Mouse (Mus musculus) neural tube, embryonic 11.5 days (tissue): ENCODE measurements around the gene Dcp1b. TPM values are rescaled to one million over a fixed set of nuclear protein-coding genes. Genes with fewer than 3 reads are reported as not detected.
"Not testable (repeated sequence)": the region's sequence is repeated elsewhere in the genome, so short reads cannot be mapped to it uniquely, and the experiment has no call there.

ENCODE experiments used
- ATAC-seq: fragments of 200-750 bp; cut with Nextera tagmentation; 2 replicates; pipeline ENCODE4 v1.8.0; 2017; ENCODE audit warnings: moderate number of reproducible peaks, mild to moderate bottlenecking, moderate TSS enrichment, moderate library complexity; ENCODE audit not compliant: insufficient read depth, low FRiP score, low TSS enrichment
- DNase-seq: peaks from one replicate; pipeline ENCODE4 v3.0.0-alpha.2; 2015; ENCODE audit warnings: low spot score
- H3K27ac ChIP-seq: fragments of 300-500 bp; sonication (generic); 2 replicates; pipeline ENCODE4 v1.5.1; 2014; ENCODE audit warnings: low read depth, mild to moderate bottlenecking, low read length
- H3K27me3 ChIP-seq: fragments of 300-500 bp; sonication (generic); 2 replicates; pipeline ENCODE4 v1.6.1; 2014; ENCODE audit warnings: mild to moderate bottlenecking, low read length, mixed read lengths; ENCODE audit not compliant: control insufficient read depth, insufficient read depth
- H3K36me3 ChIP-seq: fragments of 300-500 bp; sonication (generic); 2 replicates; pipeline ENCODE4 v1.6.1; 2014; ENCODE audit warnings: mild to moderate bottlenecking, low read length, moderate library complexity, mixed read lengths; ENCODE audit not compliant: control insufficient read depth, insufficient read depth
- H3K4me1 ChIP-seq: fragments of 300-500 bp; sonication (generic); 2 replicates; pipeline ENCODE4 v1.6.1; 2014; ENCODE audit warnings: low read length, mixed read lengths; ENCODE audit not compliant: control insufficient read depth, insufficient read depth
- H3K4me2 ChIP-seq: fragments of 300-500 bp; sonication (generic); 2 replicates; pipeline ENCODE4 v1.6.1; 2014; ENCODE audit warnings: low read depth, mild to moderate bottlenecking, moderate library complexity
- H3K4me3 ChIP-seq: fragments of 300-500 bp; sonication (generic); 2 replicates; pipeline ENCODE4 v1.5.1; 2014; ENCODE audit warnings: low read depth, low read length
- H3K9ac ChIP-seq: fragments of 300-500 bp; sonication (generic); 2 replicates; pipeline ENCODE4 v1.6.1; 2014; ENCODE audit warnings: mild to moderate bottlenecking, low read length
- H3K9me3 ChIP-seq: fragments of 300-500 bp; sonication (generic); 2 replicates; pipeline ENCODE4 v1.6.1; 2016; ENCODE audit warnings: low read length; ENCODE audit not compliant: control insufficient read depth
- WGBS: fragments of 180-500 bp; shearing (Covaris S2); extraction: QIAGEN DNeasy Blood & Tissue Kit; methylation state at CpG from one replicate; pipeline ENCODE4 v1.1.7; 2014; 5-methylcytosine and 5-hydroxymethylcytosine counted together
- polyA plus RNA-seq: library from polyadenylated mRNA; unstranded; fragments of >200 nt; fragmentation: Nextera tagmentation; extraction: Ambion mirVana; gene quantifications from 2 replicates; pipeline ENCODE4 v1.2.1, GENCODE M21; 2014

Dcp1b gene
- polyA plus RNA-seq, 1 experiment from 2014 or later = 11.5 TPM

DNA sequence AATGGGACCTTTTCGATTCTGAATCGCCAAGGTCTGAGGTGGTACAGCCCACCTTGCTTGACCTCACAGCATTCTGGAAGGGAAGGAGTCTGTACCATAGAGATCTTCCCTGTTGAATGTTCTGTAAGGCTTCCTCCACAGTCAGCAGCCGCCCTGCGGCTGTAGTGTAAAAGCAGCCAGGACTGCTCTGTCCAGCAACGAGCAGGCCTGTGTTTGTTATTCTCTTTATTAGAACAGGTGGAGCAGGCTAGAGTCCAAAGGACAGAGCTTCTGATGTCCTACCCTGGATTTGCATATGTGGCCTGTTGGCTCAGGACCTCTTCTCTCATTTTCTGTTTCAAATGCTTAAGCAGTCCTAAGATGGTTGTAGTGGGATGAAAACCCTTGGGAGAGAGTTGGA lies 25.3 kb downstream of the Dcp1b start:
- H3K27me3 ChIP-seq = no peaks in the 10 kb centered on the region
- DNase-seq (no peak), ATAC-seq (no peak)
- no peak overlapping the region for H3K27ac ChIP-seq
- peaks cover 11% of the 10 kb centered on the region for H3K4me1 ChIP-seq
- no peaks in the 10 kb centered on the region for H3K36me3 ChIP-seq
- H3K9me3 ChIP-seq = no peaks in the 10 kb centered on the region
- WGBS = 86% methylated on average over 5 of the region's 5 CpGs
- H3K4me3 ChIP-seq = no peak overlapping the region
- no peak overlapping the region for H3K4me2 ChIP-seq
- no peak overlapping the region for H3K9ac ChIP-seq

DNA sequence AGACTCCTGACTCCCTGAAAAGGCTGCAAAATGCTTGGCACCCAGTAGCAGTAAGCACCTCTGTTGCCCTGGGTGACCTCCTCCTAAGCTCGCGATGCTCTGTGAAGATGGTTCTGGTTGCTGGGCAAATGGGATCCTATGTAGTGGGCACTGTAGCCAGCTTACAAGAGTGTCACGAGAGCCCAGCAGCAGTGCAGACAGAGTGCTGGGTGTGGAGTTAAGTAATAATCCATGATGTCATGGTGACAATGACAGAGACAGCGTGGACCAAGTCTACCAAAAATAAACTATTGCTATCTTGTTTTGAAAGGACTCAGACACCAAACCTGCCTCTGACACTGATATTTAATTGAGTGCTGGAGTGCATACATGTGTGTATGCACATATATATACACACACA lies 26.5 kb downstream of the Dcp1b start:
- DNase-seq (no peak), ATAC-seq (no peak)
- H3K4me2 ChIP-seq = no peak overlapping the region
- H3K27ac ChIP-seq = no peak overlapping the region
- no peaks in the 10 kb centered on the region for H3K27me3 ChIP-seq
- H3K9ac ChIP-seq = no peak overlapping the region
- 94% methylated on average over 4 of the region's 4 CpGs for WGBS
- H3K4me3 ChIP-seq = no peak overlapping the region
- no peaks in the 10 kb centered on the region for H3K9me3 ChIP-seq
- H3K36me3 ChIP-seq = no peaks in the 10 kb centered on the region
- peaks cover 11% of the 10 kb centered on the region for H3K4me1 ChIP-seq

- H3K27me3 ChIP-seq = no peaks in the 10 kb centered on the region
- 92% methylated on average over 7 of the region's 7 CpGs for WGBS
- H3K4me1 ChIP-seq = peaks cover 4% of the 10 kb centered on the region
- no peak overlapping the region for H3K4me3 ChIP-seq
- H3K9ac ChIP-seq = no peak overlapping the region
- no peak overlapping the region for H3K4me2 ChIP-seq
- no peak overlapping the region for H3K27ac ChIP-seq
- no peaks in the 10 kb centered on the region for H3K9me3 ChIP-seq
- no peaks in the 10 kb centered on the region for H3K36me3 ChIP-seq
- DNase-seq = no peak
- no peak for ATAC-seq
These were observed 29.2 kb downstream of the Dcp1b start for GRCm38 (mm10) chr6:119204286-119204685.

DNA sequence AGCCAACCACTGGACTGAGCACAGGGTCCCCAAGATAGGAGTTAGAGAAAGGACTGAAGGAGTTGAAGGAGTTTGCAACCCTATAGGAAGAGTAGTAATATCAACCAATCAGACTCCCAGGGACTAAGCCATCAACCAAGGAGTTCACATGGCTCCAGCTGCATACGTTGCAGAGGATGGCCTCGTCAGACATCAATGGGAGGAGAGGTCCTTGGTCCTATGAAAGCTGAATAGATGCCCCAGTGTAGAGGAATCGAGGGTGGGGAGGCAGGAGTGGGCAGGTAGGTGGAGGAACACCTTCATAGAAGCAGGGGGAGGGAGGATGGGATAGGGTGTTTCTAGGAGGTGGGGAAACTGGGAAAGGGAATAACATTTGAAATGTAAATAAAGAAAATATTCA lies 29.9 kb downstream of the Dcp1b start:
- 76% methylated on average over 3 of the region's 3 CpGs for WGBS

GRCm38 (mm10) chr6:119206006-119206405 lies 31.0 kb downstream of the Dcp1b start:
- WGBS = 87% methylated on average over 7 of the region's 7 CpGs
- DNase-seq, H3K36me3 ChIP-seq: not testable (repeated sequence)

More for the DNA sequence above, 29.9 kb downstream of the Dcp1b start:
- Histone ChIP-seq H3K27ac (no peak overlapping the region), H3K27me3 (no peaks in the 10 kb centered on the region), H3K4me3 (no peak overlapping the region), H3K4me1 (no peaks in the 10 kb centered on the region), H3K4me2 (no peak overlapping the region), H3K36me3 (no peaks in the 10 kb centered on the region), H3K9me3 (no peaks in the 10 kb centered on the region), H3K9ac (no peak overlapping the region)
- ATAC-seq (no peak), DNase-seq (no peak)

DNA sequence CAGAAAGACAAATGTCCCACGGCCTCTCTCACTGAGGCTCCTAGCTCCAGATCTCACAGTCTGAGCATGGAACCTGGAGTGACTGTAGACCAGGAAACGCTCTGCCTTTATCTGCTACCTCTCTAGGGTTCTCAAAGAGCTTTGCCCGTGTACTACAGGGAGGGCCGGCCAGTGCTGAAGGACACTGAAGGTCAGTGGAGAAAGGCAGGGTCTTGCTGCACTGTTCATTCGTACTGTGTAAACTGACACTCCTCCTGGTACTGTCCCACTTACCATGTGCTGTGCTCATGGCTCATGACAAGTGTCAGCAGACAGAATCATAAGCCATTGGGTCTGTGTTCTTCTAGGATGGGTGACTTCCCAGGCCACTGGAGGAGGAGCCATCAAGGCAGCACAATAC lies 38.3 kb downstream of the Dcp1b start:
- Histone ChIP-seq H3K36me3 (peaks cover 5% of the 10 kb centered on the region; the same call in 1 of the 2 replicates), H3K9ac (no peak overlapping the region), H3K4me3 (no peak overlapping the region), H3K9me3 (no peaks in the 10 kb centered on the region), H3K27ac (no peak overlapping the region), H3K4me1 (no peaks in the 10 kb centered on the region), H3K27me3 (no peaks in the 10 kb centered on the region), H3K4me2 (no peak overlapping the region)
- DNase-seq = no peak
- WGBS = 88% methylated on average over 5 of the region's 5 CpGs
- no peak for ATAC-seq

More at GRCm38 (mm10) chr6:119206006-119206405, 31.0 kb downstream of the Dcp1b start:
- not testable (repeated sequence) for H3K4me2 ChIP-seq, H3K4me3 ChIP-seq, H3K9ac ChIP-seq, H3K27ac ChIP-seq, H3K9me3 ChIP-seq, ATAC-seq, H3K27me3 ChIP-seq, H3K4me1 ChIP-seq

DNA sequence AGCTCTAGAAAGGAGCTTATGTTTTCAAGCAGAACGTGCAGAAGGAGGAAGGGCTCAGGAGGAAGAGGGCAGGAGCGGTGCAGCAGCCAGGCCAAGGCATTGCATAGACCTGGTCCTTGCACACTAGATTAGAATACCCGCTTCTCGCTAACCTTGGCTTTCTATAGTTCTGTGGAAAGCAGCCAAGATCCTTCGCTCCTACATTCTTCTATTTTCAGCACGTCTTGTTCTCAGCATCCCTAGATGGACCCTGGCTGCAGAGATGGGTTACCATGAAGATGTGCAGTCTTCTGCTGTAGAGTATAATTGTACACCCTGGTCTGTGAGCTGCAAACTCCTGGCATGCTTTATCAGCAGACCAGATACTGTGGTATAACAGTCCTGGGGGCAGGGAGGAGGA lies 39.1 kb downstream of the Dcp1b start:
- ATAC-seq = no peak
- Histone ChIP-seq H3K9ac (no peak overlapping the region), H3K27me3 (no peaks in the 10 kb centered on the region), H3K27ac (no peak overlapping the region), H3K4me3 (no peak overlapping the region), H3K36me3 (peaks cover 5% of the 10 kb centered on the region; the same call in 1 of the 2 replicates), H3K9me3 (no peaks in the 10 kb centered on the region), H3K4me1 (no peaks in the 10 kb centered on the region), H3K4me2 (no peak overlapping the region)
- DNase-seq = no peak
- WGBS = 88% methylated on average over 6 of the region's 6 CpGs

- ATAC-seq = no peak
- no peaks in the 10 kb centered on the region for H3K9me3 ChIP-seq
- WGBS = 91% methylated on average over 10 of the region's 10 CpGs
- no peak for DNase-seq
- no peak overlapping the region for H3K4me2 ChIP-seq
- no peak overlapping the region for H3K4me3 ChIP-seq
- peak overlapping the region; percentile 22; the same call in 1 of the 2 replicates for H3K9ac ChIP-seq
- H3K36me3 ChIP-seq = peaks cover 5% of the 10 kb centered on the region; the same call in 1 of the 2 replicates
- no peaks in the 10 kb centered on the region for H3K4me1 ChIP-seq
- H3K27me3 ChIP-seq = no peaks in the 10 kb centered on the region
- no peak overlapping the region for H3K27ac ChIP-seq
These were observed 40.1 kb downstream of the Dcp1b start for GRCm38 (mm10) chr6:119215040-119215613.

GRCm38 (mm10) chr6:119217661-119218060 lies 42.6 kb downstream of the Dcp1b start:
- no peak overlapping the region for H3K9ac ChIP-seq
- DNase-seq (no peak), ATAC-seq (no peak)
- H3K27ac ChIP-seq = no peak overlapping the region
- WGBS = 73% methylated on average over 4 of the region's 4 CpGs
- no peaks in the 10 kb centered on the region for H3K9me3 ChIP-seq
- H3K36me3 ChIP-seq = peaks cover 5% of the 10 kb centered on the region; the same call in 1 of the 2 replicates
- H3K4me3 ChIP-seq = no peak overlapping the region
- H3K4me1 ChIP-seq = no peaks in the 10 kb centered on the region
- H3K4me2 ChIP-seq = no peak overlapping the region
- no peaks in the 10 kb centered on the region for H3K27me3 ChIP-seq
